Mouse (Mus musculus) heart, postnatal 25 days (tissue): ENCODE measurements around the gene Cfap54. TPM values are rescaled to one million over a fixed set of nuclear protein-coding genes. Genes with fewer than 3 reads are reported as not detected.

Experiments
- DNase-seq: peaks from one replicate; pipeline ENCODE4 v3.0.0; 2022; ENCODE audit warnings: low spot score
- intact Hi-C: fragments of 180-260 bp; cut with DNase I; formaldehyde crosslinking; loops from one replicate; pipeline ENCODE4 v1.15.1; 2025
- total RNA-seq, 2 experiments: library from RNA; stranded (reverse); gene quantifications; 2 replicates each; pipeline ENCODE4 v1.2.3; 2021

Gene Cfap54
- total RNA-seq, 2 experiments from 2014 or later = 0.28 to 0.47 TPM

DNA sequence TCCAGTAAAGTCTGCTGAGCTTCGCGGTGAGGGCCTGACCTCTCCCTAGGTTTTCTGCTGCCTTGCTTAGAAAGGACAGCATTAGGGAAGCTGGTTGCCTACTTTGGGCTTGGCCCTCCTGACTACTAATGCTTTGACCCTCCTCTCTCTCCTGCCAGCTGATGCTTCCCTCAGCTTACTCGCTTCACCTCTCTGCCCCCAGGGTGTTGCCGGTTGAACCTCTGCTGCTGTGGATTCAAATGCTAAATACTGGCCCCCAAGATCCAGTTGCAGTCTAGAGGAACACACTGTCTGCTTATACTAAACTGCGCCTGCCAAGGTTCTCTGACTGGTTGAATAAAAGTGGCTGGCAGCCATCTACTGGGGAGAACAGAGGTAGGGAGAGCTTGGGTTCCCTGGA is 263.2 kb downstream of the Cfap54 start:
- intact Hi-C loops = no loop called here
- DNase-seq = no peak

DNA sequence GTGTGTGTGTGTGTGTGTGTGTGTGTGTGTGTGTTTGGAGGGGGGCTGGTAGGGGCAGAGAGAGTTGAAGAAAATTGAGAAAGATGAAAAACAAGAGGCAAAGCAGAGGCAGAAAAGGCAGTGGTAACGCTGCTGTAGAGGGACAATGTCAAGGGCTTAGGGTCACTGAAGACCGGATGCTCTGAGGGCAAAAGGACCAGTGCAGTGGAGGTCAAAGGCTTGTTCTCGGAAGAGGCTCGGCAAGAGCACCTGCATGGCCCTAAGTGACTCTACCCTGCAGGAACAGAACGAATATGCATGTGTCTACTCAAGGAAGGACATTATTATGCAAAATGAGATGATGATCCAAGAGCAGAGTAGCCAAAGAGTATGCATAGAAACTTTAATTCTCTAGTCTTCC is 264.5 kb downstream of the Cfap54 start:
- intact Hi-C loops = no loop called here

DNA sequence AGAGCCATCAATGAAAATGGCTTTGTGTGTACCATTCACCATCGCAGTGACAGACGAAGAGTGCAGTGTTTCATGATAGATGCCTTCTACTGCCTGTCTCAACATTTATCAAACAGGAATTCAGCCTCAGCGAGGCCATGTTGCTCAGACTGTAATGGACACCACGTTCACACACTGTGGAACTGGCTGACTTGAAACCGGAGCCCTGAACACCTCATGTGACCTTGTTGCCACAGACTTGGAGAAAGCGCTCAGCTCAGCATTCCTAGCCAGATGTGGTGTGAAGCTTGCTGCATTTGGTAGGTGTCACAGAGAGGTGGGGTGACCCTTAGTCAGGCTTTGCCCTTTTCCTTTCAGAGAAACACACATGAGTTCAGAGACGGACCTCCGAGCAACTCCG is 270.5 kb downstream of the Cfap54 start:
- DNase-seq = no peak
- intact Hi-C loops = no loop called here

More for the DNA sequence above, 264.5 kb downstream of the Cfap54 start:
- DNase-seq = no peak

DNA sequence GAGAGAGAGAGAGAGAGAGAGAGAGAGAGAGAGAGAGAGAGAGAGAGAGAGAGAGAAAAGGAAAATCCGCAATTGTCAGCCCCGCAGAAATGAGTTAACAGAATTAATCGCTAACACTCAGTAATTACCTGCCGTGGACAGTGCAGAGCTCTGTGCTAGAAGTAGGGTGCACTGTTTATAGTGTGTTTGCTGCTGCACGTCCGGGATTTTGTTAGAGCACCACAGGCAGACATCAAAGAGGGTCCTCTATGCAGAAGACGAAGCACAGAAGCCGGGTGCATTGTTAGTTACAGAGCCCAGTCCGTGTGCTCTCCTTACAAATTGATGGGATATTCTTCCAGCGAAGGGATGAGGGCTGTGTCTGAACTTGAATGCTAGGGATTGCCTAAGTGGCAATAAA is 289.5 kb downstream of the Cfap54 start:
- intact Hi-C loops = no loop called here

DNA sequence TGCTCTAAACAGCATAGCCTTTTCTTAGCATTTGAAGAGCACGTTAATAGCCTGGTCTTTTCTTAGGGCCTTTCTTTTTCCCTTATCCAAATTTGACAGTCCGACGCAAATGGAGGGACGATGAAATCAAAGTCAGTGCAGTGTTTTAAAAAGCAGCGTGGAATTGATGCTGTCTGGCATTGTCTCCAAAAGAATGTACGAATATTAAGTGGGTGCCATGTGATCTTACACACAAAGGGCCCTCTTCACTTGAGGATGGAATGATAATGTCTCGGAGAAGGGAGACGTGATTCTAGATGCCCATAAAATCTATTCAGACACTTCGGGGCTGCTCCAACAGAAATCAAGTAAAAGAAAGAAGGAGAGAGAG is 289.9 kb downstream of the Cfap54 start:
- intact Hi-C loops = no loop called here
- DNase-seq = no peak

More for the DNA sequence above, 289.5 kb downstream of the Cfap54 start:
- DNase-seq = no peak

DNA sequence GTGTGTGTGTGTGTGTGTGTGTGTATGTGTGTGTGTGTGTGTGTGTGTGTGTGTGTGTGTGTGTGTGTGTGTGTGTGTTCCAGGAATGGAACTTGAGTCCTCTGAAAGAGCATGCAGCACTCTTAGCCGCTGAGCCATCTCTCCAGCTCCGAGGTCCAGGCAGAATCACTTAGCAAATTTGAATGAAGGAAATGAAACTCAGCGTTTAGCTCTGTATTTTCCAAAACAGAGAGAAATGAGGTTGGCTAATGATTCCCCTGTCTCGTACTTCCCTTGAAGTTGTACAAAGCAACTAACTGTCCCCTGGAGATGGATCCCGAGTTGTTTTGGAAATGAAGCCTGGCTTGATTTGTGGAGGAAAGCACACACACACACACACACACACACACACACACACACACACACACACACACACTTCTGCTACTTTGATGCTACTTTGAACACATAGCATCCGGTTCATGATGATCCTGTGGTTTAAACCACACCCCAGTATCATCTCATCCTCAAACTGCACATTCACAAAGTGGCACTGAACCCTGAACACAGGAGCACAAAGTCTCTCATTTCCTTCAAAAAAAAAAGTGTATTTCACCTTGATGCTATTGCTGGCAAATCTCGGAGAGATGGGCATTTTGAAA is 290.4 kb downstream of the Cfap54 start:
- intact Hi-C loops = no loop called here
- DNase-seq = no peak

DNA sequence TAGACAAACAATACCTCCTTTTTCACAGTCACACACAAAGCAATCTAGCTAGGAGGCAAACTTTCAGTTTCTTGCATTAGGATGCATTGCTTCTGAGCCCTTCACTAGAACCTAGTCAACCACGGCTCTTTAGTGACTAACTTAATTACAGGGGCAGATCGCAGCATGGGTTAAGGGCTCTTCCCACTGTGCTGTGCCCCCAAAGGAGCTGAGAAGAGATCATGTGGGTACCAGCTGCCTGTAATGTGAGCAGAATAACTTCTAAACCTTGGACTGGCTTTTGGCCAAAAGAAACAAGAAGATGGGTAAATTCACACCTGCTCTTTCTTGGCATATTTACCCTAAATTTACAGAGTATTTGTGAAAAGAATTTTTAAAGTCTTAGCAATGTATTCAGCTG is 291.2 kb downstream of the Cfap54 start:
- no peak for DNase-seq
- intact Hi-C loops = no loop called here

DNA sequence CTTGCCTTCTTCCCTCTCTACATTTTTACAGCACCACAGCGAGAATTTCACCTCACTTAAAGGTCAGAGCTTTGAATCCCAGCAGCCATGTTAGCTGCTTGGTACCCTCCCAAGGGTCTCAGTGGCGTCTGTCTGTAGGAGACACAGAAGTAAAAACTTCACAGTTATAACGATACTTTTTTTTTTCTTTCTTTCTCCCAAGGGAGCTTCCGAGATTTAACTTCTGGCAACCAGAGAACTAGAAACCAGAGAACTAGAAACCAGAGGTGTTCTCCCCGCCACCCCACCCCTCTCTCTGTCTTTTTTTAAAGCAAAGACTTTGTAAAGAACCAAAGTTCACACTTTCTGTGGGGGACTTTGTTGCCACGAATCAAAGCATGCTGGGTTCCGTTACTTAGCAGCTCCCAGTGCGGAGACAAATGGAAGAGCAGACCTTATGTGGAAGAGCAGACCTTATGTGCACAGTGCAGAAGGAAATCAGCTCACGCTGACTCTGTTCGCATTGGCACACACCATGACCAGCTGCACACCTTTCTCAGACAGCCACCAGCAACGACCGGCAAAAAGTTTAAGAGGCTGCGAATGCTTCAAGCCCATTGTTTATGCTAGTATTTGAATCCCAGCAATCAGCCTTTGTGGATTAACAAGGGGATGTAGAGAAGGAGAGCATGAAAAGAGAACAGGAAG is 292.9 kb downstream of the Cfap54 start:
- no peak for DNase-seq
- intact Hi-C loops = no loop called here

DNA sequence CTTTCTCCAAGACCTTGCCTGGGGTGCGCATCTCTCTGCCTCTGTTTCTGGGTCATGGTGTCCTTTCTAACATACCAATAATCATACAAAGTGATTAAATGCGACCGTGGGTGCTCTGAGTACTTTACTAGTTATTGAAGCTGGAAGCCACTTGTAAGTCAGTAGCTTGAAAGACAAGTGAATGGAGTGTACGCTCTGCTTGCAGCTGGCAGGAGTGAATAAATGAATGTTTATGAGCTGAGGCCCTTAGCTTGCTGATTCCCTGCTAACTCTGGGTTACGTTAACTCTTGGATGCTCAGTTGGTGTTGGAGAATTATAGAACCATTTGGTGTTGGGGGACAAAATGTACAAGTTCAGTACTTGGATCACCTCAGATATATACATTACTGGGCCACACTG is 298.7 kb downstream of the Cfap54 start:
- intact Hi-C loops = no loop called here
- no peak for DNase-seq

DNA sequence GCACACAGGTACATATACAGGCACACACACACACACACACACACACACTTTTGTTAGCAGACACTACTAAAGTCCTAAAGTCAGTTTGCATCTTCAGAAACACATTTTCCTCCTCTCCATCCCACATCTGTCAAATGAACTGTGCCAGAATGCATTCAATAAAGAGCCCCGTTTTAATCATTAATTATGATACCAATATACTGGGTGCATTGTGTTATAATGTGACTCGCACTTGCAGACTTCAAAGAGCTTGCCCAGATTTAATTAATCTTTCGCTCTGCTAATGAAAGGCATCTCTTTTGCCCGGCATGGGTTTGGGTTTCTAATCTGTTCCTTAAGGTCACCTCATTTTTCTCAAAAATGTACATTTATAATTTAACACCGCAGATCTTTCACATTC is 327.1 kb downstream of the Cfap54 start:
- intact Hi-C loops = no loop called here
- no peak for DNase-seq

DNA sequence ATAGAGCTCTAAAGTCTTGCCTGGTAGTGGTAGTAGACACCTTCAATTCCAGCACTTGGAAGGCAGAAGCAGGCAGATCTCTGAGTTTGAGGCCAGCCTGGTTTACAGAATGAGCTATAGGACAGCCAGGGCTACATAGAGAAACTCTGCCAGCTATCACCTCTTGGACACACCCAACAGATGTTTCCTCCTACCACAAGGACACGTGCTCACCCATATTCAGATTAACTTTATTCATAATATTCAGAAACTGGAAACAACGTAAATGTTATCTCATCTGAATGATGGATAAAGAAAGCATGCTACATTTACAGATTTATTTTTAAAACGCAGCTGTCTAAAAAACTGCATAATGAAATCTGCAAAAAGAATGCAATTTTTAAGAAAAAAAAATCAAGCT is 351.1 kb downstream of the Cfap54 start:
- DNase-seq = no peak
- intact Hi-C loops = no loop called here

DNA sequence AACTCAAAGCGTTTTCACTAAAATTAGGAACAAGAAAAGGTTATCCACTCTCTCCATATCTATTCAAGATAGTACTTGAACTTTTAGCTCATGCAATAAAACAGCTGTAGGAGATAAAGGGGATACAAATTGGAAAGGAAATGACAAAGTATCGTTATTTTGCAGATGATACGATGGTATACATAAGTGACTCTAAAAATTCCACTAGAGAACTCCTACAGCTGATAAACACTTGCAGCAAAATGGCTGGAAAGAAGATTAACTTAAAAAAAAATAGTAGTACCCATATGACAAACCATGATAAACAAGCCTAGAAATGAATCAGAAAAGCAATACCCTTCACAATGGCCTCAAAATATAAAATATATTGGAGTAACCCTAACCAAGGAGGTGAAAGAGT is 352.7 kb downstream of the Cfap54 start:
- no peak for DNase-seq
- intact Hi-C loops = no loop called here

Other genes starting within 250 kb of the Cfap54 start
- 10 to 100 TPM; 16.2 to 19.7 TPM for gene Cdk17, start 79.3 kb upstream of the Cfap54 start, total RNA-seq
- gene Elk3, start 229.5 kb upstream of the Cfap54 start, total RNA-seq = 10 to 100 TPM; 45.1 to 48.7 TPM